Mouse (Mus musculus): ENCODE data around the gene Stkld1. TPM values are rescaled to one million over a fixed set of nuclear protein-coding genes. Genes with fewer than 3 reads are reported as not detected.

Stkld1 gene
- polyA plus RNA-seq, 1 experiment from 2014 or later, result not detected

DNA sequence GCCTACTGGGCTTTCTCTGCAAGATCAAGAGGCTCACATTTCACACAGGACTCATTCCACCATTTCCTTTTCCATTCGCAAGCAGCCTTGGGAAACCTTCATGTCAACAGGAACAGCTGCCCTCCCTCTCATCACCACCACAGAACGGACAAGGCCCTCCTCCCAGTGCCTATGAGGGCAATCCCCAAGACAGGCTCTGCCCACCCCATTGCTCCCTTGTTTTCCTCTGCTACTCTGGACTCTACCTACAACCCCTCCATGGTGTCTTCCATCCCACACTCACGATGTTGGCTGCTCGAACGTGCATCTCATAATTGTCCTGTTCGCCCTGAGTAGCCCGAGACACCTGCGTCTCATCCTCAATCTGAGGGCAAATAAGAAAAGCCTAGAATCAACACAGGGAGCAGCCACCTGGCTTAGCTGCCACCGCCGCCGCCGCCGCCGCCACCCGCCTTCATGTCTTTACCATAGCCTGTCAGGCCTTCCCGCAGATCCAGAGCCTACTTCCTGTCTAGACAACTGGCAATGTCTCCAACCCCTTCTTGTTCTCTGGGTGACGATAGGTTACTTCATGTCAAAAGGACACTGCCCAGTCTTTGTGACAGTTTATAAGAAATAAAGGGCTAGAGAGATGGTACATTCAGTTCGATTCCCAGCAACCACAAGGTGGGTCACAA lies 25.0 kb upstream of the Stkld1 start:
- Histone ChIP-seq H3K27me3 (no peaks in the 10 kb centered on the region), H3K36me3 (peaks cover 50% of the 10 kb centered on the region), H3K9me3 (no peaks in the 10 kb centered on the region), H3K9ac (peak overlapping the region; percentile 32), H3K4me2 (peak overlapping the region; percentile 77), H3K27ac (replicated peaks) (no peak overlapping the region), H3K4me3 (peak overlapping the region; percentile 84), H3K4me1 (replicated peaks) (peaks cover 41% of the 10 kb centered on the region)
- no peak for ATAC-seq (ENCODE audit: low FRiP score, low read depth)
- 89% methylated on average over 18 of the region's 18 CpGs for WGBS

DNA sequence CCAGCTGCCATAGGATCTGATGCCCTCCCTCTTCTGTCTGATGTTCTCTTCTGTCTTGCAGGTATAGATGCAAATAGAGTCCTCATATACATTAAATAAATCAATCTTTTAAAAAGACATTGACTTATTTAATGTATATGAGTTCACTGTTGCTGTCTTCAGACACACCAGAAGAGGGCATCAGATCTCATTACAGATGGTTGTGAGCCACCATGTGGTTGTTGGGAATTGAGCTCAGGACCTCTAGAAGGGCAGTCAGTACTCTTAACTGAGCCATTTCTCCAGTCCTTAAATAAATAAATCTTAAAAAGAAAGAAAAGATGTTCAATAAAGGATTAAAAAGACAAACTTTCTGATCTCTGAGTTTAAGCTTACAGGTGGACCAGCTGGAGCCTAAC lies 24.5 kb upstream of the Stkld1 start:
- peaks cover 41% of the 10 kb centered on the region for H3K4me1 ChIP-seq (replicated peaks)
- peaks cover 55% of the 10 kb centered on the region for H3K36me3 ChIP-seq
- peak overlapping the region; percentile 84 for H3K4me3 ChIP-seq
- H3K27me3 ChIP-seq, result no peaks in the 10 kb centered on the region
- no peaks in the 10 kb centered on the region for H3K9me3 ChIP-seq
- no peak for ATAC-seq (ENCODE audit: low FRiP score, low read depth)
- peak overlapping the region; percentile 93; the same call in 1 of the 2 replicates for H3K27ac ChIP-seq (replicated peaks)
- peak overlapping the region; percentile 77 for H3K4me2 ChIP-seq
- H3K9ac ChIP-seq, result peak overlapping the region; percentile 77

DNA sequence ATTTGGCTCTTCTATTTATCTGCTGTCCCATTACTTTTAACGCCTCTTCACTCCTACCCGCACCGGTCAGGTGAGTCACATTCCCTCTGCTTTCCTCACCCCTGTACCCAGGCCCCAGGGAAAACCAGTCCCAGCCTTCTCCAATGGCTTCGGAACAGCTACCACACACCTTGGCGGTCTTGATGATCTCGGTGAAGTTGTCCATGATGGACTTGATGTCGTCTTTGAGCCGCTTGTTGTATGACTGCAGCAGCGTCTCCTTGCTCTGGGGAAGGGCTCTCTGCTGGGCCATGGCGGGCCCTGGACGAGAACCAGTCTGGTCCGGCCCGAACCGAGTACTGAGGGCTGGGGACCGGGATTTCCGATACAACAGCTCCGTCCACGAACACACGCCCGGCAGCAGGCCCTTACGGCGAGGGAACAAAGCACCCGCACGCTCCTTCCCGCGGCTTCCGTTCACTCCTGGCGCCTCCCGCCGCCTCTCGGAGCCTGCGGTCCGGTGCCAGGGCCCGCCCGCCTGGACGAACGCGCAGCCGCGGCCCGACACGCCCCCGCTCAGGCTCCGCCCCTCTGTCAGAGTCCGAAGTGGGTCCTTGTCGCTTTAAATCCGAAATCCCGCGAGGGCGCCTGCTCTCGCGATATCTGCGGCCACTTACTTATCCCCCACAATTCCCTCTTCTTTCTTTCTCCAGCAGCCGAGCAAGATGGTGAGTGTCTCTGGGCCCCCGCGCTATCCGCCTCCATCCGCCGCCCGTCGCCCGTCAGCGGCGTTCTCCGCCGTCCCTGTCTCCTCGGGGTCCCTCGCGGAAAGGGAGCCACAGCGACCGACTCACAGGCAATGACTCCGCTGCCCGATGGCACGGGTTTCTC lies 23.5 kb upstream of the Stkld1 start, which contains the start of the genes Med22 and Rpl7a:
Gene Med22 (minus strand): TSS at position 554 of the 870 bp plus-strand sequence.
Gene Rpl7a (plus strand): TSS at position 641 of the 870 bp plus-strand sequence.
- Histone ChIP-seq H3K4me1 (replicated peaks) (peaks cover 51% of the 10 kb centered on the region), H3K27me3 (no peaks in the 10 kb centered on the region), H3K9ac (peak within 1 kb of the TSS; percentile 95), H3K36me3 (peaks cover 56% of the 10 kb centered on the region), H3K9me3 (no peaks in the 10 kb centered on the region), H3K4me3 (peak within 1 kb of the TSS; percentile 84), H3K27ac (replicated peaks) (peak within 1 kb of the TSS; percentile 93), H3K4me2 (peak within 1 kb of the TSS; percentile 89)
- peak; percentile 93 for ATAC-seq (ENCODE audit: low FRiP score, low read depth)
- WGBS, result under 1% methylated on average over 72 of the region's 74 CpGs

DNA sequence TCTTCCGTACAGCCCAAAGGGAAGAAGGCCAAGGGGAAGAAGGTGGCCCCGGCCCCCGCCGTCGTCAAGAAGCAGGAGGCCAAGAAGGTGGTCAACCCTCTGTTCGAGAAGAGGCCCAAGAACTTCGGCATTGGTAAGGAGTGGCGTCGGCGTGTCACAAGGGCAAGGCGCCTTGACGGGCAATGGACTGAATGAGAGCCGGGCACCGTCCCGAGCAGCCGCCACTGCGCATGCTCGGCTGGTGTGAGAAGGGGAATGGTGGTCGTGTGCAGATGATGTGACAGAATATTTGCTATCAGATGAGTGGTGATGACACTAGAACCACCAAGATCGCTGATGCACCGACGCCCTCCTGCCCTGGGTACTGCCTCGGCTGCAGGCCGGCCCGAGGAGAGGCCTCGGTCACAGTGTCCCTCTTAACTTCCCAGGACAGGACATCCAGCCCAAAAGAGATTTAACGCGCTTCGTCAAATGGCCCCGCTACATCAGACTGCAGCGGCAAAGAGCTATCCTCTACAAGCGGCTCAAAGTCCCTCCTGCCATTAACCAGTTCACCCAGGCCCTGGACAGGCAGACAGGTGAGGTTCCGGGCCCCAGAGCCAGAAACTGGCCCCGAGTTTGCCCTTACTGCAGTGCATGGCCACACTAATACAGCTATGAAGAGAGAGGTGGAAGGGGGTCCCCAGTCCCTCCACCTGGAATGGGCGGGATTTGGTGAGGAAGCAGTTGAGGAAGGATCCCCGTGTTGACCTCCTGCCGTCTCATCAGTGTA lies 22.7 kb upstream of the Stkld1 start:
- WGBS, result under 1% methylated on average over 37 of the region's 37 CpGs
- H3K27me3 ChIP-seq, result no peaks in the 10 kb centered on the region
- H3K4me2 ChIP-seq, result peak overlapping the region; percentile 89
- peak; percentile 31 for ATAC-seq (ENCODE audit: low FRiP score, low read depth)
- H3K4me1 ChIP-seq (replicated peaks), result peaks cover 56% of the 10 kb centered on the region
- peak overlapping the region; percentile 93 for H3K27ac ChIP-seq (replicated peaks)
- peak overlapping the region; percentile 84 for H3K4me3 ChIP-seq
- peak overlapping the region; percentile 95 for H3K9ac ChIP-seq
- H3K9me3 ChIP-seq, result no peaks in the 10 kb centered on the region
- H3K36me3 ChIP-seq, result peaks cover 48% of the 10 kb centered on the region

DNA sequence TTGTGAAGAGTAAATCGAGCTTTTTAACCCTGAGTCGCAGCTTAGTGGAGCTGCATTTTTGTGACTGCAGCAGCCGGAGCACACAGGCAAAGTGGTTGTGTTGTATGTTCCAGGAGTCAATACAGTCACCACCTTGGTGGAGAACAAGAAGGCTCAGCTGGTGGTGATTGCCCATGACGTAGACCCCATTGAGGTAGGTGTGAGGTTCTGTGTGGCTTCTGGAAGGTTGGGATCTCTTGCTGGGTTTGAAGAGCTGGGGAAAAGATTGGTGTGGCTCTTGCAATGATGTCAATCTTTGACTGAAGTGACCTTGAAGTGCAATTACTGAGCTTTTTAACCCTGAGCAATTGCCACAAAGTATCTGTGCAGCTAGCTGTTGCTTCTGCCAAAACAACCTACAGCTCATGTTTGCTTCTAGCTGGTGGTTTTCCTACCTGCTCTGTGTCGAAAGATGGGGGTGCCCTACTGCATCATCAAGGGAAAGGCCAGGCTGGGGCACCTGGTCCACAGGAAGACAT lies 21.5 kb upstream of the Stkld1 start:
- no peak overlapping the region for H3K27ac ChIP-seq (replicated peaks)
- H3K9me3 ChIP-seq, result no peaks in the 10 kb centered on the region
- peak overlapping the region; percentile 84 for H3K4me3 ChIP-seq
- 78% methylated on average over 5 of the region's 5 CpGs for WGBS
- no peak for ATAC-seq (ENCODE audit: low FRiP score, low read depth)
- peak overlapping the region; percentile 89 for H3K4me2 ChIP-seq
- peak overlapping the region; percentile 95; the same call in 1 of the 2 replicates for H3K9ac ChIP-seq
- H3K4me1 ChIP-seq (replicated peaks), result peaks cover 59% of the 10 kb centered on the region
- peaks cover 37% of the 10 kb centered on the region for H3K36me3 ChIP-seq
- no peaks in the 10 kb centered on the region for H3K27me3 ChIP-seq

DNA sequence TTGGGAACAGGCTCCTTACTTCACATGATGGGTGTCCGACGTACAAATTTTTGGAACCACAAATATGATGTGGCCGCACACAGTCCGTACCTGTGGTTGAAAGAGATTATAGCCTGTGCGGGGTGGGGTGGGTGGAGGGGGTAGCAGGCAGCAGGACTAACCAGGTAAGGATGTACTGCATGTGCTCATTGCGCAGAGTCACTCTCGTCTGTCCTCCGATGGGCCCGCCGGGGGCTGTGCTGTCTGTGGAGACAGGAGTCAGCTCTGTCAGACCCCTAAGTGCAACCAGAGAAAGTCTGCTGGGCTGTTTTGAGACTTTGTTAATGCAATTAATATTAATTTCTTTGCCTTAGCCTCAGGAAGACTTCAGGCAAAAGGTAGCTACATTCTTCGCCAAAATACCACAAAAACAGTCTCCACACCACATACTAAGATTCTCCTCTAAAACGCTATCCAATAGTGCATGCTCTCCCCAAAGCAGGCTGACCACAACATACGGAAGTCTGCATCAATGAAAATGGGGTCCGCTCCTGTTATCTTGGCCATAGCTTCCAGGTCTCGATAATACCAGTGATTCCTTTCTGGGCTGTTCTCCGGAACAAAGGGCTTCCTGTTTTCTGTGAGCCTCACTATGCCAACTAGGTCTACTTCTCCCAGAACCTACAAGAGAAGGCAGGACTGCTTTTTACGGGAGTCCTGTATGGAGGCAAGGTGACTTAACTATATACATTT lies 20.3 kb upstream of the Stkld1 start:
- Histone ChIP-seq H3K9me3 (no peaks in the 10 kb centered on the region), H3K27me3 (no peaks in the 10 kb centered on the region), H3K27ac (replicated peaks) (no peak overlapping the region), H3K9ac (no peak overlapping the region), H3K4me3 (no peak overlapping the region), H3K4me1 (replicated peaks) (peaks cover 62% of the 10 kb centered on the region), H3K36me3 (peaks cover 34% of the 10 kb centered on the region), H3K4me2 (no peak overlapping the region)
- 86% methylated on average over 17 of the region's 17 CpGs for WGBS
- ATAC-seq (ENCODE audit: low FRiP score, low read depth), result no peak

DNA sequence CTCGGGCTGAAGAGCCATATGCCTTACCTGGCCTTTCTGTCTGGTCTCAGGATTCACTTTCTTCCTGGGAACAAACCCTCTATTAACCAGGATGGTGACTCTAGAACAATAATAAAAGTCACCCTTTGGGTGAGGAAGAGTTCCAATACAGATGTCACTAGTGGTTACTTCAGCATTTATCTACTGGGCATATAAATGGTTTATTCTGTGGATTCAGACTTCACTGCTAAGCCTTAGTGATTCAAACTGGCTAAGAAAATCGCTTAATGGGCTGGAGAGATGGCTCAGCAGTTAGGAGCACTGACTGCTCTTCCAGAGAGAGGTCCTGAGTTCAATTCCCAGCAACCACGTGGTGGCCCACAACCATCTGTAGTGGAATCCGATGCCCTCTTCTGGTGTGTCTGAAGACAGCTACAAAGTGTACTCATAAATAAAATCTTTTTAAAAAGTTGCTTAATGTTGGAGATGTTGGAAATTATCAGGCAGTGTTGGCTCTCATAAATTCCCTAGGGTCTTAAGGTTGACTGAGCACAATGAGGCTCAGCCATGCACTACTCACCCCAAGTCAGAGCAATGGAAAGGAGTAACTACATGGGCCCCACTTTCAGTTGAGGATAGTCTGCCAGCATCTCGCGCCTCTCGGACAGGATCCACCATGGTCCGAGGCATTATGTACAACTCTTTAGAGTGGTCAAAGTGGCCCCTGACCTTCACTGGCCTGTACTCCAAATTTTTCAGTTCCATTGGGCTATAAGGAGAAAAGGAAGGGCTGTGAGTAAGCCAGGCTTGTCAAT lies 19.5 kb upstream of the Stkld1 start:
- ATAC-seq (ENCODE audit: low FRiP score, low read depth), result no peak
- peak overlapping the region; percentile 94; the same call in 1 of the 2 replicates for H3K4me2 ChIP-seq
- H3K4me3 ChIP-seq, result no peak overlapping the region
- no peak overlapping the region for H3K27ac ChIP-seq (replicated peaks)
- H3K9me3 ChIP-seq, result no peaks in the 10 kb centered on the region
- H3K36me3 ChIP-seq, result peaks cover 42% of the 10 kb centered on the region
- no peak overlapping the region for H3K9ac ChIP-seq
- H3K27me3 ChIP-seq, result no peaks in the 10 kb centered on the region
- H3K4me1 ChIP-seq (replicated peaks), result peaks cover 54% of the 10 kb centered on the region
- WGBS, result 63% methylated on average over 8 of the region's 8 CpGs

DNA sequence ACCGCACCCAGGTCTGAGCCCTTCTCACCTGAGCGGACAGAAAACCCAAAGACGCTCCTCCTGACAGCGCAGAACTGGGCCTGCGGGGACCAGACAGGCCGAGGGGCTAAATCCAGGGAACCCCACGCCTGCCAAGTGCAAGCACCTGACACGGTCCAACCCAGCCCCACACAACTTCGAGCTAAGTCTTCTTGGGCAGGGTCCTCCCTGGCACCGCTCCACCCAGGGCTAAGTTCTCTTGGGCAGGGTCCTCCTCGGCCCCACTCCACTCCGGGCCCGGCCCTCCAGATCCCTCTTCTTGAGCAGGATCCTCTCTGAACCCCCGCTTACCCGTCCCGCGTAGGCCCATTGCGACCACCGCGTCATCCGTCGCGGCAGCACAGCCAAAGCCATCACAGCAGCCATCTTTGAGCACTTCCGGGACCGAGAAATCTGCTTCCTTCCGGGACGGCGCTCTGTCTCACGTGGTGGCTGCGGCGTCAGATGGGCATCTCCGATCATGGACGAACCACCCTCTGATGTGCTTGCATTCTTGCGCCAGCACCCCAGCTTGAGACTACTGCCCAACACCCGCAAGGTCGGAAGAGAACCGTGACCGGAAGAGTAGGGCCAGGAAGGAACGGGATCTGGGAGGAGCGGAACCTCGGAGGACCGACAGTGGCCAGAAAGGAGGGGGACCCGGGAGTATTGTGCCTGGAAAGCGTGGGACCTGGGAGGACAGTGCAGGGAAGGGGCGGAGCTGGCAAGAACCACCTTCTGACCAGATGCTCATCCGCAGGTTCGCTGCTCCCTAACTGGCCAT lies 17.7 kb upstream of the Stkld1 start, which contains the start of the genes Surf2 and Surf1:
Gene Surf2 (plus strand): TSS at position 441 of the 802 bp plus-strand sequence.
Gene Surf1 (minus strand): TSS at position 604 of the 802 bp plus-strand sequence.
- H3K4me3 ChIP-seq, result peak within 1 kb of the TSS; percentile 85
- H3K27ac ChIP-seq (replicated peaks), result peak within 1 kb of the TSS; percentile 89
- peak within 1 kb of the TSS; percentile 82 for H3K9ac ChIP-seq
- peak within 1 kb of the TSS; percentile 94 for H3K4me2 ChIP-seq
- no peaks in the 10 kb centered on the region for H3K9me3 ChIP-seq
- peaks cover 49% of the 10 kb centered on the region for H3K4me1 ChIP-seq (replicated peaks)
- no peaks in the 10 kb centered on the region for H3K27me3 ChIP-seq
- peak; percentile 85 for ATAC-seq (ENCODE audit: low FRiP score, low read depth)
- WGBS, result 1% methylated on average over 47 of the region's 47 CpGs
- peaks cover 60% of the 10 kb centered on the region for H3K36me3 ChIP-seq

DNA sequence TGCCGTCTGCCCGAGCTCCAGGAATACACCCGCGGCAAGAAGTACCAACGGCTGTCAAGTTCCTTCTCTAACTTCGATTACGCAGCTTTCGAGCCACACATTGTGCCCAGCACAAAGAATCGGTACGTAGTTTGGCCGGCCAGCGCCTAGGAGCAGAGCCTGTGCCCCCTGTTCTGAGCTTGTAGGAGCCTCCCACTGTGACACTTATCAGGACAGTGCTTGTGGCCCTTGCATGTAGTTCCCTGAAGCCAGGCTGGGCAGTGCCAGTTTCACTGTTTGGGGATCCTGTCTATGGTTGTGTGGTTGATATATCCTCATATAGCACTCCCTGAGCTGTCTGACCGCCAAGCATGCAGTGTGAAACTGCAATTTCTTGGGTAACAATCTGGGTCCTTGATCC lies 17.1 kb upstream of the Stkld1 start:
- no peak for ATAC-seq (ENCODE audit: low FRiP score, low read depth)
- peak overlapping the region; percentile 82 for H3K9ac ChIP-seq
- 2% methylated on average over 13 of the region's 13 CpGs for WGBS

DNA sequence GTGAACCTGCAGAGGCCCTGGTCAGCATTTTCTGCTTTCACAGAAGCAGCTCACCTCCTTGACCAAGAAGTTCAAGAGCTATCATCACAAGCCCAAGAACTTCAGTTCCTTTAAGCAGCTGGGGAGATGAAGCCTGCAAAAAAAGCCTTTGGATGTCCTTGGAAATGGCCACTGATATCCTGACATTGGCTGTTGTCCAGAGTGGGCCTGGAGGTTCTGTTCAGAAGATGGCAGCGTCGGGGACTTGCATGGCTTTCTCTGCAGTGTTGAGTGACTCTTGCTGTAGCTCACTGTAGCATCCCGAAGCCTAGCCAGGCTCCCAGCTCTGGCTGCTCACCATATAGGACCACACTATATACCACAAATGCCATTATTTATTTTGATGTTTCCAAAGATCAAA lies 14.2 kb upstream of the Stkld1 start:
- peaks cover 32% of the 10 kb centered on the region for H3K4me1 ChIP-seq (replicated peaks)
- H3K27ac ChIP-seq (replicated peaks), result no peak overlapping the region
- H3K9me3 ChIP-seq, result no peaks in the 10 kb centered on the region
- H3K27me3 ChIP-seq, result no peaks in the 10 kb centered on the region
- WGBS, result 91% methylated on average over 3 of the region's 3 CpGs
- no peak overlapping the region for H3K4me2 ChIP-seq
- H3K4me3 ChIP-seq, result no peak overlapping the region
- ATAC-seq (ENCODE audit: low FRiP score, low read depth), result no peak
- H3K36me3 ChIP-seq, result peaks cover 69% of the 10 kb centered on the region
- no peak overlapping the region for H3K9ac ChIP-seq

More for the DNA sequence above, 17.1 kb upstream of the Stkld1 start:
- H3K27me3 ChIP-seq, result no peaks in the 10 kb centered on the region
- H3K4me1 ChIP-seq (replicated peaks), result peaks cover 46% of the 10 kb centered on the region
- H3K27ac ChIP-seq (replicated peaks), result peak overlapping the region; percentile 89
- H3K9me3 ChIP-seq, result no peaks in the 10 kb centered on the region
- H3K4me3 ChIP-seq, result peak overlapping the region; percentile 85
- peaks cover 66% of the 10 kb centered on the region for H3K36me3 ChIP-seq
- peak overlapping the region; percentile 94 for H3K4me2 ChIP-seq

Data from hindbrain, embryonic 15.5 days (tissue).